Mouse (Mus musculus) liver, embryonic 12.5 days (tissue): ENCODE measurements around the gene Prcp. TPM values are rescaled to one million over a fixed set of nuclear protein-coding genes. Genes with fewer than 3 reads are reported as not detected.

Source experiments
- polyA plus RNA-seq: library from polyadenylated mRNA; unstranded; fragments of >200 nt; fragmentation: Nextera tagmentation; extraction: Ambion mirVana; gene quantifications from 2 replicates; pipeline ENCODE4 v1.2.1, GENCODE M21; 2016

The Prcp gene
- polyA plus RNA-seq, 1 experiment from 2014 or later = 18.2 TPM

Other genes starting within 250 kb of the Prcp start
- 0.77 and 1.1 TPM in 2 replicates for gene Ankrd42, start 237.3 kb upstream of the Prcp start, polyA plus RNA-seq
- gene Pcf11, start 204.5 kb upstream of the Prcp start, polyA plus RNA-seq = 17.2 and 17.7 TPM in 2 replicates
- 6.2 and 7.9 TPM in 2 replicates for gene Rab30, start 132.9 kb upstream of the Prcp start, polyA plus RNA-seq
- 15.5 and 16.1 TPM in 2 replicates for gene Ddias, start 223 bp upstream of the Prcp start, polyA plus RNA-seq
- 0.82 and 1.1 TPM in 2 replicates for gene Fam181b, start 205.4 kb downstream of the Prcp start, polyA plus RNA-seq